Mouse (Mus musculus): ENCODE data around the gene Hs2st1. TPM values are rescaled to one million over a fixed set of nuclear protein-coding genes. Genes with fewer than 3 reads are reported as not detected.

The Hs2st1 gene
- polyA plus RNA-seq, 1 experiment, result 0.11 TPM

DNA sequence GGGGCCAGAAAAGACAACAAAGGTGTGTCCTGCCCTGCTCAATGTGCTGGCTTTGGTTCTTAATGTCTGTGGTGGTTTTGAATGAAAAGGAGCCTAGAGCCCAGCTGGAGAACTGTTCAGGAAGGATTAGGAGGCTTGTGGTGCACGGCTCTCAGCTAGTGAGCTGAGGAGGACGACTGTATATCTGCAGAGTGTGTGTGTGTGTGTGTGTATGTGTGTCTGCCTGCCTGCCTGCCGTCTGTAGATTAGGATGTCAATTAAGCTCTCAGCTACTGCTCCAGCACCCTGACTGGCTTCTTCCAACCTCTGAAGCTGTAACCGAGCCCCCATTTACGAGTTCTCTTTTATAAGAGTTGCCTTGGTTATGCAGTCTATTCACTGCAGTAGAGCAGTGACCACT lies 62.1 kb downstream of the Hs2st1 start:
- no peak overlapping the region for H3K4me3 ChIP-seq (replicated peaks)
- TF ChIP-seq TAL1 (IDR thresholded peaks at IDR 0.05; ENCODE audit: low read length) (no peak), GATA1 (IDR thresholded peaks at IDR 0.05; ENCODE audit: low read length) (no peak)
- H3K36me3 ChIP-seq (ENCODE audit: control insufficient read depth), result no peaks in the 10 kb centered on the region
- no peaks in the 10 kb centered on the region for H3K9me3 ChIP-seq (ENCODE audit: control insufficient read depth, low read length)
- H3K4me1 ChIP-seq (ENCODE audit: control insufficient read depth), result peaks cover 16% of the 10 kb centered on the region
- no peaks in the 10 kb centered on the region for H3K27me3 ChIP-seq (ENCODE audit: control insufficient read depth)

DNA sequence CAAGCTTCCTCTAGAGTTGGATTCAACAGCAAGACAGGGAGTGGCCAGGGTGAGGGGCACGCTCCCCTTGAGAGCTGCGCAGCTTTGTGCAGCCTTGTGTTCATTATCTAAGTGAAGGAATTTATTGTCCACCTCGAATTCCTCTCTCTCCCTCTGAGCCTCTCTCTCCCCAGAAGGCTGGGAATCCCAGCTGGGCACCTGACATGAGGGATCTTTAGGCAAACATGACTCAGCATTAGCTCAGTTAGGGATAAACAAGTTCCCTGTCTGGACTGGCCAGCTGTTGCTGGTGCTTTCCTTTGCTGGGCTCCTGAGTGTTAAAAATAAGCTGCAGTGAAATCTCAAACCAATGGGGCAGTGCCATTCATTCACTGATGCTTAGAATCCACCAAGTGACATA lies 63.8 kb downstream of the Hs2st1 start:
- TF ChIP-seq GATA1 (IDR thresholded peaks at IDR 0.05; ENCODE audit: low read length), result no peak
- TF ChIP-seq TAL1 (IDR thresholded peaks at IDR 0.05; ENCODE audit: low read length), result no peak
- peaks cover 16% of the 10 kb centered on the region for H3K4me1 ChIP-seq (ENCODE audit: control insufficient read depth)
- H3K4me3 ChIP-seq (replicated peaks), result no peak overlapping the region

DNA sequence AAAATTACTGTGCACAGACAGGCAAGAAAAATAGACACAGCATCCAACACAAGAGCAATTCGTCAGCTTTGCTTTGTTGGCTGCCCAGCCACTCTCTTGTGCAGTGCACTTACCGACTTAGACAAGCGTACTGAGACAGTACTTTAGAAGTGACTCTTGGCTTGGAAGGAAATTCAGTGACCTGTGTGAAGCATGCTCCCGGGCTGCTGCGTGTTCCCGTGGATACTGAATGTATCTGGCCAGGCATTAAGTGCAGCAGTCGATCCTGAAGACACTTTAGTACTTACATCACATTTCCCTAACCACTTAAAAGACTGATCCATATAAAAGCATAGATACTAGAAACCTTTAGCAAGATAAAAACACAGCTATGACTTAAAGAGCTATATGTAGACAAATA lies 68.1 kb downstream of the Hs2st1 start:
- peaks cover 11% of the 10 kb centered on the region for H3K4me1 ChIP-seq (ENCODE audit: control insufficient read depth)
- H3K4me3 ChIP-seq (replicated peaks), result no peak overlapping the region
- H3K27me3 ChIP-seq (ENCODE audit: control insufficient read depth), result no peaks in the 10 kb centered on the region
- TF ChIP-seq GATA1 (IDR thresholded peaks at IDR 0.05; ENCODE audit: low read length), result no peak
- TF ChIP-seq TAL1 (IDR thresholded peaks at IDR 0.05; ENCODE audit: low read length), result no peak
- H3K36me3 ChIP-seq (ENCODE audit: control insufficient read depth), result no peaks in the 10 kb centered on the region
- H3K9me3 ChIP-seq (ENCODE audit: control insufficient read depth, low read length), result no peaks in the 10 kb centered on the region

More for the DNA sequence above, 63.8 kb downstream of the Hs2st1 start:
- H3K9me3 ChIP-seq (ENCODE audit: control insufficient read depth, low read length), result no peaks in the 10 kb centered on the region
- no peaks in the 10 kb centered on the region for H3K27me3 ChIP-seq (ENCODE audit: control insufficient read depth)
- H3K36me3 ChIP-seq (ENCODE audit: control insufficient read depth), result no peaks in the 10 kb centered on the region

DNA sequence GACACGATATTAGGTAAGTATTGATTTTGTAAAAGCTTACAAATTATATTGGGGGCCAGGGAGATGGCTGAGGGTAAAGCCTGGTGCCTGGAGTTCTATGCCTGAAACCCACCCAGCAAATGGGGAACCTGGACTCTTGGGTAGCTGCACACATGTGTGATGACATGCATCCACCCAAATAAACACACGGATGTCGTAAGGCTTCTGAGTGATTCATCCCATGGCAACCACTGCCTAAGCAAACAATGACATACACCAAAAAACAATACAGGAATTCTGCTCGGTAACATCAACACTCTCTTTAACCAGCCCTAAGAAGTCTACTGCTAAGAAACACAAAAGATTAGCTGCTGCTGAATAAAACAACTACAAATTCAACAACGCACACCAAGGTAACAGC lies 73.2 kb downstream of the Hs2st1 start:
- H3K9me3 ChIP-seq (ENCODE audit: control insufficient read depth, low read length), result no peaks in the 10 kb centered on the region
- H3K27me3 ChIP-seq (ENCODE audit: control insufficient read depth), result no peaks in the 10 kb centered on the region
- no peak overlapping the region for H3K4me3 ChIP-seq (replicated peaks)
- H3K36me3 ChIP-seq (ENCODE audit: control insufficient read depth), result no peaks in the 10 kb centered on the region
- no peak for TF ChIP-seq TAL1 (IDR thresholded peaks at IDR 0.05; ENCODE audit: low read length)
- no peak for TF ChIP-seq GATA1 (IDR thresholded peaks at IDR 0.05; ENCODE audit: low read length)
- H3K4me1 ChIP-seq (ENCODE audit: control insufficient read depth), result no peaks in the 10 kb centered on the region

- TF ChIP-seq GATA1 (IDR thresholded peaks at IDR 0.05; ENCODE audit: low read length), result no peak
- H3K4me3 ChIP-seq (replicated peaks), result no peak overlapping the region
- H3K27me3 ChIP-seq (ENCODE audit: control insufficient read depth), result no peaks in the 10 kb centered on the region
- no peaks in the 10 kb centered on the region for H3K9me3 ChIP-seq (ENCODE audit: control insufficient read depth, low read length)
- H3K4me1 ChIP-seq (ENCODE audit: control insufficient read depth), result no peaks in the 10 kb centered on the region; the same call in 1 of the 2 replicates
- H3K36me3 ChIP-seq (ENCODE audit: control insufficient read depth), result no peaks in the 10 kb centered on the region
Measured at GRCm38 (mm10) chr3:144494838-144495237, 75.1 kb downstream of the Hs2st1 start.

DNA sequence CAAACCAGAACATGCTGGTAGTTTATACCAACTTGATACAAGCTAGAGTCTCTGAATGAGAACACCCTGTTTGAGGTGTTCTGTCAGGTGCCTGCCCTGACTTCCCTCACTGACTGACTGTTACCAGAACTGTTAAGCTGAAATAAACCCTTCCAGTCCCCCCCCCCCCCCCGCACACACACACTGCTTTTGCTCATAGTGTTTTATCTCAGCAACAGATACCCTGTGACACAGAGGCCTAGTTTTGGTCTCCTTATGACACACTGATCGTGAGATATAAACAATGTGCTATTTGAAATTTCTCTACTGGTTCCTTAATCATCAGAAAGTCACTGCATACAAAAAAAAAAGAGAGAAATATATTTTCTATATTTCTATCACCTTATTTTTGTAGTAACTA lies 81.2 kb downstream of the Hs2st1 start:
- no peaks in the 10 kb centered on the region for H3K9me3 ChIP-seq (ENCODE audit: control insufficient read depth, low read length)
- H3K4me1 ChIP-seq (ENCODE audit: control insufficient read depth), result peaks cover 5% of the 10 kb centered on the region
- TF ChIP-seq TAL1 (IDR thresholded peaks at IDR 0.05; ENCODE audit: low read length) (no peak), GATA1 (IDR thresholded peaks at IDR 0.05; ENCODE audit: low read length) (no peak)
- H3K36me3 ChIP-seq (ENCODE audit: control insufficient read depth), result no peaks in the 10 kb centered on the region
- H3K4me3 ChIP-seq (replicated peaks), result no peak overlapping the region
- H3K27me3 ChIP-seq (ENCODE audit: control insufficient read depth), result no peaks in the 10 kb centered on the region

GRCm38 (mm10) chr3:144480595-144480994 lies 89.4 kb downstream of the Hs2st1 start:
- Histone ChIP-seq H3K36me3 (ENCODE audit: control insufficient read depth) (no peaks in the 10 kb centered on the region), H3K27me3 (ENCODE audit: control insufficient read depth) (no peaks in the 10 kb centered on the region), H3K4me1 (ENCODE audit: control insufficient read depth) (peaks cover 3% of the 10 kb centered on the region; the same call in 1 of the 2 replicates), H3K9me3 (ENCODE audit: control insufficient read depth, low read length) (no peaks in the 10 kb centered on the region), H3K4me3 (replicated peaks) (no peak overlapping the region)
- TF ChIP-seq TAL1 (IDR thresholded peaks at IDR 0.05; ENCODE audit: low read length) (no peak), GATA1 (IDR thresholded peaks at IDR 0.05; ENCODE audit: low read length) (no peak)

GRCm38 (mm10) chr3:144478427-144478794 lies 91.6 kb downstream of the Hs2st1 start:
- no peak overlapping the region for H3K4me3 ChIP-seq (replicated peaks)
- H3K4me1 ChIP-seq (ENCODE audit: control insufficient read depth), result peaks cover 3% of the 10 kb centered on the region; the same call in 1 of the 2 replicates
- H3K36me3 ChIP-seq (ENCODE audit: control insufficient read depth), result no peaks in the 10 kb centered on the region
- TF ChIP-seq TAL1 (IDR thresholded peaks at IDR 0.05; ENCODE audit: low read length) (no peak), GATA1 (IDR thresholded peaks at IDR 0.05; ENCODE audit: low read length) (no peak)
- no peaks in the 10 kb centered on the region for H3K27me3 ChIP-seq (ENCODE audit: control insufficient read depth)
- H3K9me3 ChIP-seq (ENCODE audit: control insufficient read depth, low read length), result no peaks in the 10 kb centered on the region

DNA sequence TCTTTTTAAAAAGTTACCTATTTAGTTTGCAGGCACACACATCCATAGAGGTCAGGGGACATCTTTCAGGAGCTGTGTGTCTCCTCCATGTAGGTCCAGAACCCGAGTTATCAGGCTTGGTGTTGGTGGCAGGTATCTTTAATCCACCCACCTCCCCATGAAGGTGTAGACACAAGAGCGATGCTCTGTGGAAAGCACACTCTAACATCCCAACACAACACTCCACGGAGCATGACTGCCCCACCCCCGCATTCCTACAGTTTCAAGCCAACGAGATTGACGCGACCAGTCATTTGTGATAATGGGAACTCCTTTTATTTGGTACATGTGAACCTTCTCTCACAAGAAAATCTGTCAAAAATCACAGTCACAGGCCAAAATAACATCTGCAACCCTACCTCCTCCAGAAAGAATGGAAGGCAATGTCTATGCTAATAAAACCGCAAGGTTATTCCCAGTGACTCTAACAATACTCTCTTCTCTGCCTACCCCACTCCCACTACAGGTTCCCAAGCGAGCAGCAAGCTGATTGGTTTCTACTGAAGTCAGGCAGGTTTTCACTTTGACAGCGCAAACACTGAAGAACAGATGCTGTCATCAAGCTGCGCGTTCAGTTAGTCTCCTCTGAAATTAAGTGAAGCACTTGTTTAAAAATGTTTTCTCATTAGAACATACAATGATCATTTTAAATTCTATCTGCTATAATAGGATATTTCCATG lies 92.1 kb downstream of the Hs2st1 start:
- H3K4me3 ChIP-seq (replicated peaks), result no peak overlapping the region
- no peak for TF ChIP-seq GATA1 (IDR thresholded peaks at IDR 0.05; ENCODE audit: low read length)
- TF ChIP-seq TAL1 (IDR thresholded peaks at IDR 0.05; ENCODE audit: low read length), result no peak
- H3K36me3 ChIP-seq (ENCODE audit: control insufficient read depth), result no peaks in the 10 kb centered on the region
- no peaks in the 10 kb centered on the region for H3K9me3 ChIP-seq (ENCODE audit: control insufficient read depth, low read length)
- peaks cover 3% of the 10 kb centered on the region; the same call in 1 of the 2 replicates for H3K4me1 ChIP-seq (ENCODE audit: control insufficient read depth)
- no peaks in the 10 kb centered on the region for H3K27me3 ChIP-seq (ENCODE audit: control insufficient read depth)

DNA sequence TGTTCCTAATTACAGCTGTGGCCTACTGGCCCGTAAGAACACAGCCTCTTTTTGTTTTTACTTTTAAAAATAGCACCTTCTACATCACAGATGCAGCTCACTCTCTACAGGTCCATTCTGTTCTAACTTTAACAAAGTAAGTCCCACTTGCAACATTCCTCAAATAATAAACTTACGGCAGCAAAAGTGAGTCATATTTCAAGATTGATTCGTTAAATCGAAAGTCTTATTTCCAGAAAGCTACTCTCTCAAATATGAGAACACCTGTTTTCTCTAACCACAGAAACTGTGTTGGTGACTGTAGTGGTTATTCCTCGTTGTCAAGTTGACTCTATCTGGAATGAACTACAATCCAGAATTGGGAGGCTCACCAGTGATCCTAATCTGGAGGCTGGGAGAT lies 94.1 kb downstream of the Hs2st1 start:
- H3K4me1 ChIP-seq (ENCODE audit: control insufficient read depth), result peaks cover 3% of the 10 kb centered on the region; the same call in 1 of the 2 replicates
- H3K27me3 ChIP-seq (ENCODE audit: control insufficient read depth), result no peaks in the 10 kb centered on the region
- no peak for TF ChIP-seq GATA1 (IDR thresholded peaks at IDR 0.05; ENCODE audit: low read length)
- TF ChIP-seq TAL1 (IDR thresholded peaks at IDR 0.05; ENCODE audit: low read length), result no peak
- no peaks in the 10 kb centered on the region for H3K36me3 ChIP-seq (ENCODE audit: control insufficient read depth)
- no peaks in the 10 kb centered on the region for H3K9me3 ChIP-seq (ENCODE audit: control insufficient read depth, low read length)
- no peak overlapping the region for H3K4me3 ChIP-seq (replicated peaks)

All from erythroblast, embryonic 14.5 days (primary cell).